Mouse (Mus musculus) heart, postnatal 0 days (tissue): ENCODE data around the gene Hibch. TPM values are rescaled to one million over a fixed set of nuclear protein-coding genes. Genes with fewer than 3 reads are reported as not detected.

Experiments
- ATAC-seq: fragments of 200-750 bp; cut with Nextera tagmentation; 2 replicates; pipeline ENCODE4 v1.8.0; 2017; ENCODE audit warnings: low read depth, moderate number of reproducible peaks, moderate library complexity; ENCODE audit not compliant: insufficient read depth
- DNase-seq: peaks from one replicate; pipeline ENCODE4 v3.0.0-alpha.2; 2016; ENCODE audit warnings: low spot score
- H3K27ac ChIP-seq: fragments of 300-500 bp; sonication (generic); 2 replicates; pipeline ENCODE4 v1.5.1; 2014; ENCODE audit warnings: low read depth, mild to moderate bottlenecking
- H3K27me3 ChIP-seq: fragments of 300-500 bp; sonication (generic); 2 replicates; pipeline ENCODE4 v1.6.1; 2014; ENCODE audit warnings: low read length, mixed read lengths; ENCODE audit not compliant: control insufficient read depth, insufficient read depth
- H3K36me3 ChIP-seq: fragments of 300-500 bp; sonication (generic); replicated peaks from 2 replicates; pipeline ENCODE4 v1.6.1; 2014; ENCODE audit warnings: low read length, mixed read lengths; ENCODE audit not compliant: control insufficient read depth, insufficient read depth
- H3K4me1 ChIP-seq: fragments of 300-500 bp; sonication (generic); 2 replicates; pipeline ENCODE4 v1.6.1; 2014; ENCODE audit warnings: antibody characterized with exemption; ENCODE audit not compliant: control insufficient read depth, insufficient read depth
- H3K4me2 ChIP-seq: fragments of 300-500 bp; sonication (generic); 2 replicates; pipeline ENCODE4 v1.6.1; 2014; ENCODE audit warnings: low read depth, mild to moderate bottlenecking, low read length, moderate library complexity
- H3K4me3 ChIP-seq: fragments of 300-500 bp; sonication (generic); 2 replicates; pipeline ENCODE4 v1.5.1; 2014; ENCODE audit warnings: low read depth, low read length
- H3K9ac ChIP-seq: fragments of 300-500 bp; sonication (generic); replicated peaks from 2 replicates; pipeline ENCODE4 v1.6.1; 2014; ENCODE audit warnings: low read depth, low read length, mixed read lengths
- H3K9me3 ChIP-seq: fragments of 300-500 bp; sonication (generic); replicated peaks from 2 replicates; pipeline ENCODE4 v1.6.1; 2016; ENCODE audit warnings: low read length; ENCODE audit not compliant: control insufficient read depth
- CTCF ChIP-seq: IDR thresholded peaks from 2 replicates; pipeline ENCODE4 v1.5.1; 2016; ENCODE audit warnings: antibody characterized with exemption, control low read depth, low read depth
- EP300 ChIP-seq: IDR thresholded peaks from 2 replicates; pipeline ENCODE4 v1.6.1; 2016; ENCODE audit warnings: antibody characterized with exemption, low read depth
- WGBS: fragments of 180-500 bp; shearing (Covaris S2); extraction: QIAGEN DNeasy Blood & Tissue Kit; methylation state at CpG from one replicate; pipeline ENCODE4 v1.1.7; 2014; 5-methylcytosine and 5-hydroxymethylcytosine counted together
- polyA plus RNA-seq: library from polyadenylated mRNA; unstranded; fragments of >200 nt; fragmentation: Nextera tagmentation; extraction: Ambion mirVana; gene quantifications from 2 replicates; pipeline ENCODE4 v1.2.1, GENCODE M21; 2015
- total RNA-seq: library from RNA; depleted of rRNA; stranded (reverse); fragments of >200 nt; gene quantifications from 2 replicates; pipeline ENCODE4 v1.2.3, GENCODE M21; 2014; ENCODE audit warnings: low replicate concordance

The Hibch gene
- total and polyA plus RNA-seq, 2 experiments from 2014 or later, result 55.3 to 66.5 TPM

DNA sequence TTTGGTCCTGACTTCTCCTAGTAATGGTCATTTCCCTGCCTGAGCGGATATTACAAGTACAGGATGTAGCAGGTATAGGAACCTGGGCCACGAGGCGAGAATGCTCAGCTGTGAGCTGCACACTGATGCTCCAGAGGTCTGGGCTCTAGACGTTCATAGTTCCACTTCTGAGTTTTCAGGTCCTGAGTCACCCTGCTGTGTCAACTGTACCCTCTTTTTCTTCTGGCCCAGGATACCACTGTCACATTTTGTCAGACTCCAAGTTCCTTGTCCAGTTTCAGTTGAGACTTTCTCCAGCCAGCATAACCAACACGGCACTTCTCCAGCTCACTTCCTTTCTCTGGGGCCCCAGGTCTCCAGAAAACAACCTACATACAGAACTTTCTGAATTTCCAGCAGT, 43.1 kb upstream of the Hibch start:
- Histone ChIP-seq H3K27me3 (no peaks in the 10 kb centered on the region), H3K27ac (no peak overlapping the region), H3K4me2 (no peak overlapping the region), H3K9me3 (no peaks in the 10 kb centered on the region), H3K4me1 (peaks cover 18% of the 10 kb centered on the region), H3K9ac (no peak overlapping the region), H3K36me3 (no peaks in the 10 kb centered on the region; the same call in 1 of the 2 replicates), H3K4me3 (no peak overlapping the region)
- DNase-seq, result no peak
- no peak for ATAC-seq
- WGBS, result 80% methylated on average over 5 of the region's 5 CpGs
- TF ChIP-seq EP300, result no peak
- no peak for TF ChIP-seq CTCF

- H3K4me3 ChIP-seq, result no peak overlapping the region
- DNase-seq (no peak), ATAC-seq (no peak)
- no peak overlapping the region for H3K27ac ChIP-seq
- no peaks in the 10 kb centered on the region for H3K9me3 ChIP-seq
- TF ChIP-seq CTCF (no peak), EP300 (no peak)
- H3K4me1 ChIP-seq, result peaks cover 18% of the 10 kb centered on the region
- H3K36me3 ChIP-seq, result no peaks in the 10 kb centered on the region; the same call in 1 of the 2 replicates
- no peak overlapping the region for H3K4me2 ChIP-seq
- H3K27me3 ChIP-seq, result no peaks in the 10 kb centered on the region
- WGBS, result 86% methylated on average over 5 of the region's 5 CpGs
- no peak overlapping the region for H3K9ac ChIP-seq
Measured at GRCm38 (mm10) chr1:52802406-52802975, 42.2 kb upstream of the Hibch start.

- Histone ChIP-seq H3K4me1 (peaks cover 3% of the 10 kb centered on the region), H3K9ac (no peak overlapping the region), H3K4me2 (no peak overlapping the region), H3K9me3 (no peaks in the 10 kb centered on the region), H3K36me3 (peaks cover 8% of the 10 kb centered on the region; the same call in 1 of the 2 replicates), H3K4me3 (no peak overlapping the region), H3K27ac (no peak overlapping the region), H3K27me3 (no peaks in the 10 kb centered on the region)
- WGBS, result 100% methylated on average over 1 of the region's 1 CpGs
- ATAC-seq, result no peak
- TF ChIP-seq CTCF (no peak), EP300 (no peak)
- DNase-seq, result no peak
Measured at GRCm38 (mm10) chr1:52805041-52805440, 39.7 kb upstream of the Hibch start.

- ATAC-seq, result no peak
Measured at GRCm38 (mm10) chr1:52808456-52808855, 36.3 kb upstream of the Hibch start.

GRCm38 (mm10) chr1:52816232-52816891, 28.4 kb upstream of the Hibch start:
- ATAC-seq, result peak; percentile 15; the same call in 1 of the 2 replicates
- peak overlapping the region; percentile 90 for H3K27ac ChIP-seq

More at GRCm38 (mm10) chr1:52808456-52808855, 36.3 kb upstream of the Hibch start:
- no peaks in the 10 kb centered on the region for H3K9me3 ChIP-seq
- H3K4me2 ChIP-seq, result no peak overlapping the region
- no peak overlapping the region for H3K9ac ChIP-seq
- no peaks in the 10 kb centered on the region for H3K27me3 ChIP-seq
- no peak overlapping the region for H3K27ac ChIP-seq
- 0 out of 2 replicates have a peak, but pooled peaks cover 8% of the 10 kb centered on the region for H3K36me3 ChIP-seq
- no peak for DNase-seq
- H3K4me3 ChIP-seq, result no peak overlapping the region
- TF ChIP-seq EP300 (no peak), CTCF (no peak)
- no peaks in the 10 kb centered on the region for H3K4me1 ChIP-seq
- 55% methylated on average over 6 of the region's 6 CpGs for WGBS

More at GRCm38 (mm10) chr1:52816232-52816891, 28.4 kb upstream of the Hibch start:
- Histone ChIP-seq H3K4me3 (peak overlapping the region; percentile 73), H3K36me3 (no peaks in the 10 kb centered on the region), H3K9me3 (no peaks in the 10 kb centered on the region), H3K9ac (peak overlapping the region; percentile 77), H3K27me3 (no peaks in the 10 kb centered on the region), H3K4me2 (peak overlapping the region; percentile 87), H3K4me1 (peaks cover 16% of the 10 kb centered on the region)
- peak; percentile 11 for DNase-seq
- 35% methylated on average over 13 of the region's 13 CpGs for WGBS
- TF ChIP-seq CTCF, result no peak
